Mouse (Mus musculus) spleen, adult 12 weeks (tissue): ENCODE measurements around the gene Zscan4-ps1.
"Not testable (repeated sequence)": the region's sequence is repeated elsewhere in the genome, so short reads cannot be mapped to it uniquely, and the experiment has no call there.

ENCODE experiments used
- DNase-seq: peaks from one replicate; pipeline ENCODE4 v3.0.0; 2022; ENCODE audit warnings: low spot score

Gene Zscan4-ps1

GRCm38 (mm10) chr7:11069591-11069990 is at the start of gene Zscan4-ps1:
Gene Zscan4-ps1, minus strand, starts transcription at chr7:11069691.
- DNase-seq: not testable (repeated sequence)
